Mouse (Mus musculus): ENCODE data around the gene Mesd. TPM values are rescaled to one million over a fixed set of nuclear protein-coding genes. Genes with fewer than 3 reads are reported as not detected.

Gene Mesd
- polyA plus RNA-seq, 1 experiment from 2014 or later = 71.5 TPM

GRCm38 (mm10) chr7:83891433-83892332, 7.4 kb downstream of the Mesd start:
- Histone ChIP-seq H3K4me1 (ENCODE audit: control insufficient read depth in 2 of 2, insufficient read depth in 2 of 2, low read length in 2 of 2) (peaks cover 0 to 19% of the 10 kb centered on the region in 2 experiments; a peak in 2 of 4 replicates), H3K9me3 (ENCODE audit: control insufficient read depth, low read length) (no peaks in the 10 kb centered on the region), H3K9ac (ENCODE audit: low read length) (peak overlapping the region; percentile 94), H3K36me3 (ENCODE audit: control insufficient read depth, insufficient read depth, low read length) (peaks cover 25% of the 10 kb centered on the region), H3K27me3 (ENCODE audit: control insufficient read depth, insufficient read depth, low read length) (no peaks in the 10 kb centered on the region), H3K4me3 (ENCODE audit: control insufficient read depth in 1 of 2, insufficient read depth in 1 of 2, low read depth in 1 of 2, low read length in 2 of 2) (peak overlapping the region; percentile 78 to 90), H3K27ac (replicated peaks in 1 of 2; ENCODE audit: control insufficient read depth in 1 of 2, insufficient read depth in 1 of 2, low read depth in 2 of 2, low read length in 2 of 2) (peak overlapping the region; percentile 86 to 88), H3K4me2 (ENCODE audit: low read length) (peak overlapping the region; percentile 87)
- 2% methylated on average over 40 of the region's 44 CpGs for WGBS
- peak; percentile 97 for ATAC-seq (ENCODE audit: insufficient number of reproducible peaks, insufficient read depth, low FRiP score, low read depth)

DNA sequence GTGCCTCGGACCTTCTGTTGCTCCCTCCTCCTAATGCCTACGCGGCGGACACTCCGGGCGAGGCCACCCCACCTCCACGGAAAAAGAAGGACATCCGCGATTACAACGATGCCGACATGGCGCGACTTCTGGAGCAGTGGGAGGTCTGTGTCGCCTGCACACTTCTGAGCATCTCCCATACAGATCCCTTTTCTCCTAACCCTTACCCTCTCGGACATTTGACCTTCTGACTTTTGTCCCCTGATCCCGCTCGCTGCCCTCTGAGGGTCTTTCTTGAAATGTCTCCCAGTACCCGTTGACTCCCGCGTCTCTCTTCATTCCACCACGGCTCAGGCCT, 8.0 kb downstream of the Mesd start:
- Histone ChIP-seq H3K27ac (replicated peaks in 1 of 2; ENCODE audit: control insufficient read depth in 1 of 2, insufficient read depth in 1 of 2, low read depth in 2 of 2, low read length in 2 of 2) (peak overlapping the region; percentile 86 to 88), H3K4me3 (ENCODE audit: control insufficient read depth in 1 of 2, insufficient read depth in 1 of 2, low read depth in 1 of 2, low read length in 2 of 2) (peak overlapping the region; percentile 78 to 90), H3K9me3 (ENCODE audit: control insufficient read depth, low read length) (no peaks in the 10 kb centered on the region), H3K4me2 (ENCODE audit: low read length) (peak overlapping the region; percentile 87), H3K27me3 (ENCODE audit: control insufficient read depth, insufficient read depth, low read length) (no peaks in the 10 kb centered on the region), H3K36me3 (ENCODE audit: control insufficient read depth, insufficient read depth, low read length) (peaks cover 28% of the 10 kb centered on the region), H3K9ac (ENCODE audit: low read length) (peak overlapping the region; percentile 94), H3K4me1 (ENCODE audit: control insufficient read depth in 2 of 2, insufficient read depth in 2 of 2, low read length in 2 of 2) (peaks cover 0 to 19% of the 10 kb centered on the region in 2 experiments; a peak in 2 of 4 replicates)
- ATAC-seq (ENCODE audit: insufficient number of reproducible peaks, insufficient read depth, low FRiP score, low read depth) = no peak; the same call in 1 of the 2 replicates
- WGBS = 0% methylated on average over 19 of the region's 21 CpGs

DNA sequence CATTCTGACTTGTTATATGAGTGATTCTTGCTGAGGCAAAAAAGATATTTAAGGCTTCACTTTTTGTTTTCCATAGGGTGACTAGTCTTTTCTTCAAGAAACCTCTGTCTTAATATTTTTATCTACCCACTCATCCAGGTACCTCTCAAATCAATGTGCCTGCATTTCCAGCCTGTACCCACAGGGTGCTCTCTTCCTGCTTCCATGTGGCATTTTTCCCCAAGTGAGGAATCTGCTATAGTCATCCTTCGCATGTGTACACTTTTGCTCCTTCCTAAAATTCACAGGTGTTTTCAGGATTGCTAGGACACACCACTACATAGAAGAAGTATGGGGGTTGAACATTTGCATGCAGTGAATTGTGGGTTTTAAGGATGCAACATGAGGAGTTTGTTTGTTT, 10.1 kb downstream of the Mesd start:
- H3K36me3 ChIP-seq (ENCODE audit: control insufficient read depth, insufficient read depth, low read length) = peaks cover 48% of the 10 kb centered on the region
- no peaks in the 10 kb centered on the region for H3K9me3 ChIP-seq (ENCODE audit: control insufficient read depth, low read length)
- H3K9ac ChIP-seq (ENCODE audit: low read length) = no peak overlapping the region
- ATAC-seq (ENCODE audit: insufficient number of reproducible peaks, insufficient read depth, low FRiP score, low read depth) = no peak
- H3K4me2 ChIP-seq (ENCODE audit: low read length) = no peak overlapping the region
- 89% methylated on average over 1 of the region's 1 CpGs for WGBS
- H3K27me3 ChIP-seq (ENCODE audit: control insufficient read depth, insufficient read depth, low read length) = no peaks in the 10 kb centered on the region
- H3K27ac ChIP-seq (replicated peaks in 1 of 2; ENCODE audit: control insufficient read depth in 1 of 2, insufficient read depth in 1 of 2, low read depth in 2 of 2, low read length in 2 of 2) = no peak overlapping the region
- H3K4me1 ChIP-seq (ENCODE audit: control insufficient read depth in 2 of 2, insufficient read depth in 2 of 2, low read length in 2 of 2) = peaks cover 0 to 19% of the 10 kb centered on the region in 2 experiments; a peak in 2 of 4 replicates
- H3K4me3 ChIP-seq (ENCODE audit: control insufficient read depth in 1 of 2, insufficient read depth in 1 of 2, low read depth in 1 of 2, low read length in 2 of 2) = no peak overlapping the region

- Histone ChIP-seq H3K4me3 (ENCODE audit: control insufficient read depth in 1 of 2, insufficient read depth in 1 of 2, low read depth in 1 of 2, low read length in 2 of 2) (no peak overlapping the region), H3K27me3 (ENCODE audit: control insufficient read depth, insufficient read depth, low read length) (no peaks in the 10 kb centered on the region), H3K36me3 (ENCODE audit: control insufficient read depth, insufficient read depth, low read length) (peaks cover 66% of the 10 kb centered on the region), H3K9me3 (ENCODE audit: control insufficient read depth, low read length) (no peaks in the 10 kb centered on the region), H3K27ac (replicated peaks in 1 of 2; ENCODE audit: control insufficient read depth in 1 of 2, insufficient read depth in 1 of 2, low read depth in 2 of 2, low read length in 2 of 2) (no peak overlapping the region), H3K4me1 (ENCODE audit: control insufficient read depth in 2 of 2, insufficient read depth in 2 of 2, low read length in 2 of 2) (peaks cover 0 to 19% of the 10 kb centered on the region in 2 experiments; a peak in 2 of 4 replicates), H3K9ac (ENCODE audit: low read length) (no peak overlapping the region), H3K4me2 (ENCODE audit: low read length) (no peak overlapping the region)
- ATAC-seq (ENCODE audit: insufficient number of reproducible peaks, insufficient read depth, low FRiP score, low read depth) = no peak
- 82% methylated on average over 5 of the region's 5 CpGs for WGBS
Observed at GRCm38 (mm10) chr7:83896077-83896740, 11.9 kb downstream of the Mesd start.

- no peak overlapping the region for H3K27ac ChIP-seq (replicated peaks in 1 of 2; ENCODE audit: control insufficient read depth in 1 of 2, insufficient read depth in 1 of 2, low read depth in 2 of 2, low read length in 2 of 2)
- no peak for ATAC-seq (ENCODE audit: insufficient number of reproducible peaks, insufficient read depth, low FRiP score, low read depth)
- no peak overlapping the region for H3K4me2 ChIP-seq (ENCODE audit: low read length)
- H3K4me1 ChIP-seq (ENCODE audit: control insufficient read depth in 2 of 2, insufficient read depth in 2 of 2, low read length in 2 of 2) = peaks cover 6 to 17% of the 10 kb centered on the region in 2 experiments
- peaks cover 69% of the 10 kb centered on the region for H3K36me3 ChIP-seq (ENCODE audit: control insufficient read depth, insufficient read depth, low read length)
- no peaks in the 10 kb centered on the region for H3K27me3 ChIP-seq (ENCODE audit: control insufficient read depth, insufficient read depth, low read length)
- no peaks in the 10 kb centered on the region for H3K9me3 ChIP-seq (ENCODE audit: control insufficient read depth, low read length)
- H3K9ac ChIP-seq (ENCODE audit: low read length) = no peak overlapping the region
- no peak overlapping the region for H3K4me3 ChIP-seq (ENCODE audit: control insufficient read depth in 1 of 2, insufficient read depth in 1 of 2, low read depth in 1 of 2, low read length in 2 of 2)
- WGBS = 77% methylated on average over 11 of the region's 11 CpGs
Observed at GRCm38 (mm10) chr7:83898267-83898666, 14.0 kb downstream of the Mesd start.

DNA sequence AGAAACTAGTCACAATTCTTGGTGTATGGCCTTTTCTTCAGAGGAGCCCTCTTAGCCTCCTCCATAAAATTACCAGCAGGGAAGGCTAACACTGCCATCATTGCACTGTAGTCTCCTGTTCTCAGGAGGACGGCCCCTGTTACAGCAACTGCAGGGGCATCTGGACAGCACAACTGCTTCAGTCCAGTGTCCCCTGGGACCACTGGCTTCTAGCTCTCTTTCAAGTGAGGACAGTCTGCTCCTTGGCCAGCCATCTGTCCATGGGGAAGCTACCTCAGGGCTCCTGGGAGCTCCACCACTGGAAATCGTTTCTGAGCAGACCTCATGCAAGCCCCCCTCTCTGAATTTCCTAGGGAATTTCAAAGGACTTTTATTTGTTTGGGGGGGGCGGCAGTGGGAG, 16.3 kb downstream of the Mesd start:
- no peak overlapping the region for H3K4me3 ChIP-seq (ENCODE audit: control insufficient read depth in 1 of 2, insufficient read depth in 1 of 2, low read depth in 1 of 2, low read length in 2 of 2)
- H3K27ac ChIP-seq (replicated peaks in 1 of 2; ENCODE audit: control insufficient read depth in 1 of 2, insufficient read depth in 1 of 2, low read depth in 2 of 2, low read length in 2 of 2) = no peak overlapping the region
- ATAC-seq (ENCODE audit: insufficient number of reproducible peaks, insufficient read depth, low FRiP score, low read depth) = no peak
- H3K4me2 ChIP-seq (ENCODE audit: low read length) = no peak overlapping the region
- peaks cover 6% of the 10 kb centered on the region in 2 experiments for H3K4me1 ChIP-seq (ENCODE audit: control insufficient read depth in 2 of 2, insufficient read depth in 2 of 2, low read length in 2 of 2)
- H3K9me3 ChIP-seq (ENCODE audit: control insufficient read depth, low read length) = no peaks in the 10 kb centered on the region
- peaks cover 56% of the 10 kb centered on the region for H3K36me3 ChIP-seq (ENCODE audit: control insufficient read depth, insufficient read depth, low read length)
- H3K27me3 ChIP-seq (ENCODE audit: control insufficient read depth, insufficient read depth, low read length) = no peaks in the 10 kb centered on the region
- 74% methylated on average over 3 of the region's 3 CpGs for WGBS
- no peak overlapping the region for H3K9ac ChIP-seq (ENCODE audit: low read length)

DNA sequence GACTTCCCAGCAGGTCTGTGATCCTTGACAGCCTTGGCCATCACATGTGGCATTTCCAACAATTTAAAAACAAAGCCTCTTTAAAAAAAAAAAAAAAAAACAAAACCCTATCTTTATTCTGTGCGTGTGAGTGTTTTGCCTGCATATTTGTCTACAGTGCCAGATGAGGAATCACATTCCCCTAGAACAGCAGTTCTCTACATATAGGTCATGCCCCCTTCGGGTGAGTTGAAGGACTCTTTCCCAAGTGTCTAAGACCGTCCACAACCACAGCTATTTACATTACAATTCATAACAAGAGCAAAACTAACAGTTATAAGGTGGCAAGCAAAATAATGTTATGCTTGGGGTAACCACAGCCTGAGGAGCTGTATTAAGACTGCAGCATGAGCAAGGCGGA, 17.2 kb downstream of the Mesd start:
- Histone ChIP-seq H3K4me1 (ENCODE audit: control insufficient read depth in 2 of 2, insufficient read depth in 2 of 2, low read length in 2 of 2) (peaks cover 6% of the 10 kb centered on the region in 2 experiments), H3K27ac (replicated peaks in 1 of 2; ENCODE audit: control insufficient read depth in 1 of 2, insufficient read depth in 1 of 2, low read depth in 2 of 2, low read length in 2 of 2) (no peak overlapping the region), H3K36me3 (ENCODE audit: control insufficient read depth, insufficient read depth, low read length) (peaks cover 47% of the 10 kb centered on the region), H3K9me3 (ENCODE audit: control insufficient read depth, low read length) (no peaks in the 10 kb centered on the region), H3K27me3 (ENCODE audit: control insufficient read depth, insufficient read depth, low read length) (no peaks in the 10 kb centered on the region), H3K4me2 (ENCODE audit: low read length) (no peak overlapping the region), H3K9ac (ENCODE audit: low read length) (no peak overlapping the region), H3K4me3 (ENCODE audit: control insufficient read depth in 1 of 2, insufficient read depth in 1 of 2, low read depth in 1 of 2, low read length in 2 of 2) (no peak overlapping the region)
- 82% methylated on average over 4 of the region's 4 CpGs for WGBS
- ATAC-seq (ENCODE audit: insufficient number of reproducible peaks, insufficient read depth, low FRiP score, low read depth) = no peak
